Mouse (Mus musculus) spleen, adult 18-20 months (tissue): ENCODE data around the gene Olfr5.
A peak's percentile ranks its signal among the peaks of the same experiment; 100 is the strongest.
"Not testable (repeated sequence)": the region's sequence is repeated elsewhere in the genome, so short reads cannot be mapped to it uniquely, and the experiment has no call there.

Experiments used
- DNase-seq, 2 experiments: peaks; one replicate each; pipeline ENCODE4 v3.0.0; 2022; ENCODE audit warnings: mixed read lengths in 2 of 2

Olfr5 gene

DNA sequence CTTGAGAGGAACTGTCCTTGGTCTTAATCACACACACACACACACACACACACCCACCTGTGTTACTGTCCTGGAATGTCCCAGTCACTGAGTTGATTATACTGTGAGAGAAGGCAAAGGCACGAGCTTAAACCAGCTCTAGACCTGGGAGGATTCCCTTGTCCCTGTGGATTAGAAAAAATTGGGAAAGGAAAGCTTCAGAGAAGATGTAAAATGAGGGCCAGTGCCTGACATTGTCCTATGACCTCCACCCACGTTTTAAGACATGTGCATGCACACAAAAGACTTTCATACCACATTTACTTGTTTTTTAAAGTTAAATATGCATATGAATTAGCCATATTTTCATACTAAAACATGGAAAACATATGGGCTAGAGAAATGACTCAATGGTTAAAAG lies at the start of gene Olfr5:
TSS of gene Olfr5 (minus strand) at position 101 of the 400 bp plus-strand sequence.
- DNase-seq: no peak

DNA sequence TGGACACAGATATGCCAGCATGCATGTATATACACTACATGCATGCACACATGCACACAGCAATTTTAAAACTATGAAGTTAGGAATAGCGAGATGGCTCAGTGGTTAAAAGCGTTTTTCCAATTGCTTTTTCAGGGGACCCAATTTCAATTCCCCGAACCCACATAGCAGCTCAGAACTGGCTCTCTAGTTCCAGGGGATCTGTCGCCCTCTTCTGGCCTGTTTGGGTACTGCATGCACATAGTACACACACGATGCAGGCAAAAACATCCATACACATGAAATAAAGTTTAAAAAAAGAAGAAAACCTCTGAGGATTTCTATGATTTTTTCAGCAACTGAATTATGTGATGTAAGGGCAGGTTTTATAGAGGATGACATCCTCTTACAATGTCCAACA lies 39.4 kb upstream of the Olfr5 start:
- DNase-seq: no peak

DNA sequence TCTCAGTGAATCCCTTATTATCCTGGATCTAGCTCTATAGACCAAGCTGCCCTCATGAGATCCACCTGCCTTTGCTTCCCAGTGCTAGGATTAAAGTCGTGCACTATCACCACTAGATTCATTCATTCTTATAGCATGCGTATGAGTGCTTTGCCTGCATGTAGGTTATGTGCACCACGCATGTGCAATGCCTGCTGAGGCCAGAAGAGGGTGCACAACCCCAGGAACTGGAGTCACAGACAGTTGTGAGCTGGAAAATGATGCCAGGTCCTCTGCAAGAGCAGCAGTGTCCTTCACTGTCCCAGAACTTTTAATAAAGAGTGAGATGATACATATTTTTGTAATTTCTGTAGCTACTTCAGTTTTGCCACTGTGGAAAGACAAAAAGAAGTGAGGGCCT lies 38.3 kb upstream of the Olfr5 start:
- no peak for DNase-seq

DNA sequence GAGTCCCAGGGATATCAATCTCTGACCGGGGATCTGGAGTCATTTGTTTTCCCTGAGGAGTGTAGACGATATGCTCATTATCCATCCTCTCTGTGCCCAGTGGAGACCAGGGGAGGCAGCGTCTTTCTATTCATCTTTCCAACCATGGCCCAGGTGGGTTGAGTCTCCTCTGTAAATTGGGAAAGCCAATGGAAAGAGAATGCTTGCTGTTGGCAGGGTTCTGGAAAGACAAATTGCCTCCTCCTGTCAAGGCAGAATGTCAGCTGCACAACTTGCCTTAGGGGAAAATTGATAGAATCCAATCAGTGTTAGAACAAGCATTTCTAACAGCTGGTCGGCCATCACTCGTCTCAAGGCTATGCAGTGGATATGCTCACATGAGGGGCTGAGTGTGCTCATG lies 36.1 kb upstream of the Olfr5 start, which contains the start of gene Olfr1349:
TSS of gene Olfr1349 (minus strand) at position 101 of the 400 bp plus-strand sequence.
- DNase-seq: no peak

DNA sequence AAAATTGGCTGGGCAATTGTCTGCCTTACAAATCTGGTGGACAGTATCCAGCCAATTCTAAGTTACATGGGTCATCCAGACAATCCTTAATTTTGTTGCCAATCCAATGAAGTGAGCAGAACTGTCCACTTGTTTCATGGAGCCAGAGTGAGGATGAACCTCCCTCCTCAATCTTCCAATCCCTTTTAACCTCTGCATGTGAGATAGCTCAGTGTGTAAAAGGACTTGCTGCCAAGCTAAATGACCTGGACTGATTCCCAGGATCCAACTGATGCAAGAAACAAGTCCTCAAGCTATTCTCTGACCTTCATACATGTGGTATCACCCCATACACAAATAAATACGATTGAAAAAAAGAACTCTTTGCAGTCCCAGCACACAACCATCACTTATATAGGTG lies 34.9 kb upstream of the Olfr5 start:
- no peak for DNase-seq

DNA sequence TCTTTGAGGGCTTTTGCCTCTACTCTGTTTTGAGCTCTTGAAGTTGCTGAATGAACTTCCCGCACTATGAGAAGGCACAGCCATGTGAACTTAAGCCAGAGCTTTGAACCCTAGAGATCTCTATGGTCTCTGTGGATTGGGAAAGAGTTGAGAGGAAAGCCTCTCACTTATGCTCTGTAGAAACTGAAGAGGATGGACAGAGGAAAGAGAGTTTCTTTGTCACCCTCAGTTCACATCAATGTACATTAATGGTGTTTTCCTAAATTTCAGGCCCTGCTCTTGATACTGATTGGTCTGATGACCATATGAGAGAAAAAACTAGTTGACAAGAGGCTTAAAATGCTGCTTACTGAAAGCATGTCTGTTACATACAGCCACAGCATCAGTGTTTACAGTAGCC lies 21.9 kb upstream of the Olfr5 start, which contains the start of gene Olfr1348:
TSS of gene Olfr1348 (minus strand) at position 101 of the 400 bp plus-strand sequence.
- no peak for DNase-seq

DNA sequence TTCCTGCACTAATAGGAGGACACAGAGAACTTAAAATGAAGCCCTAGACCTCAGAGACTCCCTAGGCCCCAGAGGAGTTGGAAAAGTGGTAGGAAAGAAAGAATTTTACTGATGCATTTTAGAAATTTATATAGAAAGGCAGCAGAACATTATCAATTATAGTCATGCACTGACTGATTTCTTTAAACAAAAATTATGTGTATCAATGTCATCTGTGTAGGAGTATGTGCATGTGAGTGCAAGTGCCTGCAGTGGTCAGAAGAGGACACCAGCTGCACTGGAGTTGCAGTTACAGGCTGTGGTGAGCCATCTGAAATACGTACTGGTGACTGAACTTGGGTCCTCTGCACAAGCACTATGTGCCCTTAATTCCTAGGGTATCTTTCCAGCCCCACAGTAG lies 12.9 kb upstream of the Olfr5 start, which contains the start of gene Olfr1347:
TSS of gene Olfr1347 (minus strand) at position 101 of the 400 bp plus-strand sequence.
- no peak for DNase-seq

DNA sequence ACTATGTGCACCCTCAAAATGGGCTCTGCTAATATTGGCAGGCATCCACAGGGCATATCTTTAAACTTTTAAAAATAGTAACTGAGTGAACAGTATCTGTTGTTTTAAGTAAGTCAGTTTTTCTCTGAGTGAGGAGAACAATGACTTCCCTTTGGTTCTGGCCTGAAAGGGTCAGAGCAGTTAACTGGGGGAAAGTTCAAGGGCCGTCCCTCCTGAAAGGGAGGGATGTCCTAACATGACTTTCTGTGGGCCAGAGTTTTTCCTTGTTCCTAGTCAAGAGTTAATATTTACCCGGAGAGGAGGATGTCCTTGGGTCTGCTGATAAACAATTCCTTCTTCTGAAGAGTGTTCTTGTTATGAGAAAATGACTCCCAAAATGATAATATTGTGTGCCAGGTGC lies 9.1 kb downstream of the Olfr5 start:
- DNase-seq: not testable (repeated sequence)

DNA sequence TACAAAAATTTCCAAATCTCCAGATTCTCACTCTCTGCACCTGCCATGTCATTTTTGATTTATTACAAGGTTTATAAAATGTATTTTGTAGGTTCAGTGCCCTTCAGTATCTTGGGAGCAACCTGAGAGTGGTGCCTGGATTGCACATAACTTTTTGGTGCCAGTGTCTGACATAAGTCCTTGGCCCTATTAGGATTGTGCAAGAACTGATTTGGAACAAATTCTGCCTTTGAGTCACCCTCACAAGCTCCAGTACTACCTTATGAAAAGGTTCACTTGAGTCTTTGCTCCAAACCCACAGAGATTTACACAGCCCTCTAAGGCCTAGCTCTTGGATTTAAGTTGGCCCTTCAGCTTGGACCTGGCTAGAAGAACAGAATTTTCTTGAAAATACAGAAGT lies 19.8 kb downstream of the Olfr5 start, which contains the start of gene Olfr1346:
TSS of gene Olfr1346 (plus strand) at position 151 of the 400 bp plus-strand sequence.
- DNase-seq: no peak

DNA sequence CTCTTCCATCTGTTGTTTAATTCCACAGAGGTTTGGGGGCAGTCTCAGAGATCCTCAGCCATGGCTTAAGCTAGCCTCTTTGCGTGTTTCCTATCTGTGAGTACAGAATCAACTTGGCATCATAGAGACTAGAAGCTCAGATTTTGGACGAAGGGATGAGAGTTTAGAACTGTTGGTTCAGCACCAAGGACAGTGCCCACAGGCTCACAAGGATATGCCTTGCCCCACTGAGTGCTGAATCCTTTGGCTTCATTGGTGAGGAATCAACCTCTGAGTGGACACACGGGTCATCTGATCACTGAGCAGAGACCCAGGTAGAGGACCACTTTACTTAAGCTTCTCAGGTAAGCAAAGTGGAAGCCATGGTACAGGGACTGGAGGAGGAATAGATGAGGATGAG lies 30.3 kb downstream of the Olfr5 start:
- no peak for DNase-seq

DNA sequence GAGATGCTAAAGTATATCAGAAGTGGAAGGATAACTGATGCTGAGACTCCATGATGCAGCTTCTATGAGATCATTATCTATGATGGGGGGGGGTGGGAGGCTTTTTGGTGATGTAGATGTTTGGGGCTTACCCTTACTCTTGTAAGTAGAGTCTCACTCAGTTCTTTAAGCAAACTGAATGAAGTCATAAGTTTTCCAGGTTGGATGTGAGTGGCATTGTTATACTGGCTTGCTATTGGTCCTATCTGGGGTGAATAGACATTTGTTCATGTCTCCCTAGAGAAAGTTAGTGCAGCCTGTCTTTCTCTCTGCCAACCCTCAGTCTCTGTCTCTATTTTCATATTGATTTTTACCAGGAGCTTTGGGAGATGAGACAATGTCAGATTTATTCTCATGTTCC lies 30.9 kb downstream of the Olfr5 start, which contains the start of gene Olfr1336:
TSS of gene Olfr1336 (plus strand) at position 301 of the 400 bp plus-strand sequence.
- DNase-seq: no peak

DNA sequence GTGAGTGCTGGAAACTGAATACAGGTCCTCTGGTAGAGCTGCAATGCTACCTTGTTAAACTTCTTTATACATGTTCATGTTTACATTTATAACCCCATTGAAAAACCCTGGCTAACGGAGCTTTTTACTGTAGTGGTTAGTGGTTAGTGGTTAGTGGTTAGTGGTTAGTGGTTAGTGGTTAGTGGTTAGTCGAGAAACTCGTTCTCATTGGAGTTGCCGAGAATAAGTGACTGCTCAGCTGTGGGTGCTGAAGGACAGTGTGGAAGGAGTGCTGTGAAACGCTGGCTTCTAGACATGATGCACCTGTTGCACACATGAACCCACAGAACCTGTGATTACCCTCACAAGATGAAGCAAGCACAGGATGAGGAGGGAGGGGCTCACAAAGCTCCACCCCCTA lies 39.0 kb downstream of the Olfr5 start:
- no peak for DNase-seq

DNA sequence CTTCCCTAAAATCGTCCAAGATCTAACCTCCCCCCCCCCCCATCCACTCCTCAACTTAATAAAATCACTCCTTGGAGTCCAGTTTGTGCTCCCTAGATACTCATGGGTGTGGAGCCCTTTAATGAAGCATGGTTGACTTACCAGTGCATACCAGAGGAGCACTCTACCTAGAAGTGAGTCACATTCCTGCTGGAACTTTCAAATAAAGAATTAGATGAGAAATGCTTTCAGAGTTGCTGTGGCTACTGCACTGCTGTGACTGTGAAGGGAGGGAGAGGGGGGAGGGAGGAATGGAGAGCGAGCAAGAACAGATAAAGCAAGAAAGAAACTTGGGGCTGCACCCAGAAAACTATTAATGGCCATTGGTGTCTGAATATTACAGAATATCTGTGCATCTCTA lies 45.6 kb downstream of the Olfr5 start:
- DNase-seq: no peak

DNA sequence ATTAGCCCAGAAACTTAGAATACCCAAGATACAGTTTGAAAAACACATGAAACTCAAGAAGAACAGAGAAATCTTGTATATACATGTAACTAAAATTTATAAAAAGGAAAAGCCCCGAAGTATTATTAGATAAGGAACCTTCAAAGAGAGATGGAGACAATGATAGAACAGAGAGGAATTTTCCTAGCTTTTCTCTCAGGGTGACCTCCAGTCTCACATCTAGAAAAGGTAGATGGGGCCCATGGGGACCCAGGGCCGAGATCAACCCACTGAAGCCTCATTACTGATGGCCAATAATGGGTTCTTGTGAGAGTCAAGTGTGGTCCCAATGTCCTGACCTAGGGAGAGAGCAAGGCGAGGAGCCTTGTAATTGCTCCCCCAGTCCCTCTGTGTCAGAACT lies 48.4 kb downstream of the Olfr5 start, which contains the start of gene Olfr1344:
TSS of gene Olfr1344 (plus strand) at position 301 of the 400 bp plus-strand sequence.
- DNase-seq: no peak

DNA sequence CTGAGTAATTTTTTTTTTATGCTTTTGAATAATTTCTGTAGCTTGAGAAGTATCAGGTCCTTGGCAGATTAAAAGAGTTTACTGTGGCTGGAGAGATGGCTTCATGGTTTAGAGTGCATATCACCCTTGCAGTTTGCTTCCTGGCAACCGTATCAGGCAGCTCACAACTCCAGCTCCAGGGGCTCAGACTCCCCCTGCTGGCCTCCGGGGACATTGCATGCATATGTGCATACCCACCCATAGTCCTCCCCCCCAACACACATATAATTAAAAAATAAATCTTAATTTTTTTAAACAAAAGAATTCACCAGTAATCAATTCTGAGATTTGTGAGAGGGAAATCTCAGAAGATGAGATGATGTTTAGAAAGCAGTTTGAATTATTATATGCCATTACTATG lies 56.4 kb downstream of the Olfr5 start:
- peak in 1 of 2 experiments; percentile 36 for DNase-seq

DNA sequence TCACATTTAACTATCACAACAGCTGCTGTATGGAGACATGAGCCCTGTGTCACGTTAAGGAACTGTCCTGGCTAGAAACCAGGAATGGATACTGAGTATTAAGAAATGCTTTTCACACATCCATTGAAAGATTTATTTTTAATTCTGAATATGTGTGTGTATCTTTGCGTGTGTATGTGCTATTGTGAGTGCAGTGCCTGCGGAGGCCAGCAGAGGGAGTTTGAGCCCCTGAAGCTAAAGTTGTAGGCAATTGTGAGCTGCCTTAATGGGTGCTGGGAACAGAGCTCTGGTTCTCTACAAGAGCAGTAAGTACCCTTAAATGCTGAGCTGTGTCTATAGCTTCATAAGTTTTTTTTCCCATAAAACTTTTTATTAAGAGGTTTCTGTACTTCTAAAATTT lies 57.4 kb downstream of the Olfr5 start:
- DNase-seq: no peak
